Mouse (Mus musculus): ENCODE results near the gene Adprhl1.
A peak's percentile ranks its signal among the peaks of the same experiment; 100 is the strongest.

Gene Adprhl1

GRCm38 (mm10) chr8:13254019-13254418, at the start of gene Adprhl1:
Adprhl1 (minus strand) TSS chr8:13254162.
- peak; percentile 61 for DNase-seq

GRCm38 (mm10) chr8:13301036-13301435, 47.1 kb upstream of the Adprhl1 start:
- no peak for DNase-seq

- DNase-seq, result no peak
These were observed 45.6 kb upstream of the Adprhl1 start for GRCm38 (mm10) chr8:13299571-13299970.

- no peak for DNase-seq
These were observed 39.9 kb upstream of the Adprhl1 start for GRCm38 (mm10) chr8:13293677-13294470.

- peak; percentile 68 for DNase-seq
These were observed 38.4 kb upstream of the Adprhl1 start for GRCm38 (mm10) chr8:13292364-13292763.

- no peak for DNase-seq
These were observed 34.7 kb upstream of the Adprhl1 start for GRCm38 (mm10) chr8:13288646-13289045.

- peak; percentile 96 for DNase-seq
These were observed 34.0 kb upstream of the Adprhl1 start, which contains the start of the genes Dcun1d2 and Tmco3 for GRCm38 (mm10) chr8:13287692-13288623. Dcun1d2 (minus strand) TSS chr8:13288131. Tmco3 (plus strand) TSS chr8:13288190.

- DNase-seq, result peak; percentile 91
These were observed 33.3 kb upstream of the Adprhl1 start for GRCm38 (mm10) chr8:13287304-13287691.

GRCm38 (mm10) chr8:13283200-13283599, 29.2 kb upstream of the Adprhl1 start:
- DNase-seq, result no peak

- DNase-seq, result no peak
These were observed 23.0 kb upstream of the Adprhl1 start for GRCm38 (mm10) chr8:13276941-13277447.

- no peak for DNase-seq
These were observed 18.9 kb upstream of the Adprhl1 start for GRCm38 (mm10) chr8:13272834-13273233.

GRCm38 (mm10) chr8:13267566-13267965, 13.6 kb upstream of the Adprhl1 start:
- DNase-seq, result no peak

GRCm38 (mm10) chr8:13263376-13263775, 9.4 kb upstream of the Adprhl1 start:
- DNase-seq, result no peak

- DNase-seq, result no peak
These were observed 549 bp downstream of the Adprhl1 start for GRCm38 (mm10) chr8:13253413-13253812.

- DNase-seq, result no peak
These were observed 1.1 kb downstream of the Adprhl1 start for GRCm38 (mm10) chr8:13252837-13253236.

GRCm38 (mm10) chr8:13244343-13244880, 9.6 kb downstream of the Adprhl1 start:
- DNase-seq, result no peak

- no peak for DNase-seq
These were observed 10.7 kb downstream of the Adprhl1 start for GRCm38 (mm10) chr8:13242985-13243870.

- no peak for DNase-seq
These were observed 13.3 kb downstream of the Adprhl1 start for GRCm38 (mm10) chr8:13240691-13241090.

- no peak for DNase-seq
These were observed 13.9 kb downstream of the Adprhl1 start for GRCm38 (mm10) chr8:13240055-13240454.

GRCm38 (mm10) chr8:13234803-13235202, 19.2 kb downstream of the Adprhl1 start:
- DNase-seq, result no peak

GRCm38 (mm10) chr8:13230471-13230870, 23.5 kb downstream of the Adprhl1 start:
- DNase-seq, result no peak

- DNase-seq, result no peak
These were observed 24.2 kb downstream of the Adprhl1 start for GRCm38 (mm10) chr8:13229802-13230201.

Data from cerebellum, adult 11 months (tissue).